Mouse (Mus musculus): ENCODE data around the gene Mcpt1. TPM values are rescaled to one million over a fixed set of nuclear protein-coding genes. Genes with fewer than 3 reads are reported as not detected.

Mcpt1 gene
- polyA plus RNA-seq (2012; rRNA removed): 16.9 and 47.6 TPM in 2 replicates

GRCm38 (mm10) chr14:56017671-56018070 lies at the start of gene Mcpt1:
Mcpt1 (plus strand) TSS chr14:56017971.

DNA sequence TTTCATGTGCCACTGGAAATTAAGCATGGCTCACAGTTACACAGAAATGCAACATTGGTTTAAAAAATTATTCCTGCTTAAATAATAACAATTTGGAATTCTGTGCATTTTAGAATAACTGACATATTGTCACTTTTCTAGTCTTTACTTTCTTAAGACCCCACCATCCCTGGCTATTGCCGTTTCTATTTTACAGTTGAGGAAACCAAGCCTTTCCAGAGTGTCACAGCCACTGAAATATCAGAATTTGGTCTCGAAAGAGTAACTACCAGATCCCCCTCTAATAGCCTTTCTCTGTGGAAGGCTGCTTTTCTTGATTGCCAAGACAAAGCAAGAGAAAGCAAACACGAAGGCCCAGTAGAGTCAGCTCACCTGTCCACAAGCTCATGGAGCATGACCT lies 12.6 kb downstream of the Mcpt1 start, which contains the start of gene Mcpt9:
Mcpt9 (minus strand) TSS at position 101 of the 400 bp plus-strand sequence.

DNA sequence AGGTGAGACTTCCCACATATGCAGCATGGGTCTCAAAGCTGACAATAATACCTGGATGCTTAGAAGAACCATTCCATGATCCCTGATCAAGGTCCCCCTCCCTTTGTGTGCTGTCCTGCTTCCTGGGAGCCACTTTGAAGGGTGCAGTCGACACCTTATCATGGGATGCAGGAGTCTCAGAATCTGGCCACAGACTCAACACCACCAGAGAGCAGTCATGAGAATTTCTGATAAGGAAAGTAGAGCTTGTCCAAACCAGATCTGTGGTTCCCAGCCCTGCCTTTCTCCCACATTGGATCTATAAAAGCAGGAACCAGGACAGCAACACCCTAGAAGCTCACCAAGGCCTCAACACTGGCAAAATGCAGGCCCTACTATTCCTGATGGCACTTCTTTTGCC lies 24.0 kb downstream of the Mcpt1 start, which contains the start of gene Mcpt2:
Mcpt2 (plus strand) TSS at position 250 of the 400 bp plus-strand sequence.

GRCm38 (mm10) chr14:56062213-56062612 lies 44.4 kb downstream of the Mcpt1 start, which contains the start of gene Mcpt4:
Mcpt4 (minus strand) TSS chr14:56062313.

Other genes starting within 250 kb of the Mcpt1 start
- gene Adcy4, start 233.9 kb upstream of the Mcpt1 start, polyA plus RNA-seq (2012; rRNA removed): 8.0 and 9.3 TPM in 2 replicates
- gene Ripk3, start 229.1 kb upstream of the Mcpt1 start, polyA plus RNA-seq (2012; rRNA removed): 16.6 and 17.9 TPM in 2 replicates
- 13.1 and 15.8 TPM in 2 replicates for gene Nfatc4, start 194.8 kb upstream of the Mcpt1 start, polyA plus RNA-seq (2012; rRNA removed)
- 1.7 and 2.3 TPM in 2 replicates for gene Nynrin, start 164.0 kb upstream of the Mcpt1 start, polyA plus RNA-seq (2012; rRNA removed)
- gene Cbln3, start 133.6 kb upstream of the Mcpt1 start, polyA plus RNA-seq (2012; rRNA removed): 0.11 and 0.34 TPM in 2 replicates
- 13.9 and 14.7 TPM in 2 replicates for gene Khnyn, start 133.0 kb upstream of the Mcpt1 start, polyA plus RNA-seq (2012; rRNA removed)
- 17.2 and 19.5 TPM in 2 replicates for gene Sdr39u1, start 117.7 kb upstream of the Mcpt1 start, polyA plus RNA-seq (2012; rRNA removed)
- gene Cma1, start 73.3 kb upstream of the Mcpt1 start, polyA plus RNA-seq (2012; rRNA removed): 1.3 and 3.1 TPM in 2 replicates
- not detected in 2 replicates for gene Cma2, start 67.0 kb upstream of the Mcpt1 start, polyA plus RNA-seq (2012; rRNA removed)
- gene Mcpt9, start 12.5 kb downstream of the Mcpt1 start, polyA plus RNA-seq (2012; rRNA removed): not detected in 2 replicates
- gene Mcpt2, start 24.1 kb downstream of the Mcpt1 start, polyA plus RNA-seq (2012; rRNA removed): 7.9 and 8.6 TPM in 2 replicates
- 1.5 and 2.9 TPM in 2 replicates for gene Mcpt4, start 44.3 kb downstream of the Mcpt1 start, polyA plus RNA-seq (2012; rRNA removed)
- gene Mcpt8, start 67.3 kb downstream of the Mcpt1 start, polyA plus RNA-seq (2012; rRNA removed): not detected in 2 replicates
- gene Ctsg, start 84.6 kb downstream of the Mcpt1 start, polyA plus RNA-seq (2012; rRNA removed): not detected in 2 replicates
- not detected in 2 replicates for gene Gzme, start 102.7 kb downstream of the Mcpt1 start, polyA plus RNA-seq (2012; rRNA removed)
- not detected in 2 replicates for gene Gzmd, start 114.6 kb downstream of the Mcpt1 start, polyA plus RNA-seq (2012; rRNA removed)
- not detected in 2 replicates for gene Gzmg, start 141.6 kb downstream of the Mcpt1 start, polyA plus RNA-seq (2012; rRNA removed)
- not detected in 2 replicates for gene Gzmn, start 156.6 kb downstream of the Mcpt1 start, polyA plus RNA-seq (2012; rRNA removed)
- gene Gzmf, start 193.4 kb downstream of the Mcpt1 start, polyA plus RNA-seq (2012; rRNA removed): not detected in 2 replicates
- gene Gzmc, start 216.7 kb downstream of the Mcpt1 start, polyA plus RNA-seq (2012; rRNA removed): not detected in 2 replicates
- 0.08 and 0.09 TPM in 2 replicates for gene Gzmb, start 244.3 kb downstream of the Mcpt1 start, polyA plus RNA-seq (2012; rRNA removed)

Measured in stomach, adult 2 months (tissue).